Mouse (Mus musculus) megakaryocyte, embryonic 14.5 days (primary cell): ENCODE data around the gene Gm21903. TPM values are rescaled to one million over a fixed set of nuclear protein-coding genes. Genes with fewer than 3 reads are reported as not detected.
"Not testable (repeated sequence)": the region's sequence is repeated elsewhere in the genome, so short reads cannot be mapped to it uniquely, and the experiment has no call there.

Experiments
- H3K27me3 ChIP-seq: replicated peaks from 2 replicates; pipeline ENCODE3; 2012; ENCODE audit warnings: inconsistent platforms
- H3K36me3 ChIP-seq: replicated peaks from 2 replicates; pipeline ENCODE3; 2012; ENCODE audit warnings: low read length, inconsistent platforms, mixed read lengths
- H3K4me1 ChIP-seq: 2 replicates; pipeline ENCODE4 v1.6.1; 2012; ENCODE audit warnings: inconsistent platforms
- H3K4me3 ChIP-seq: replicated peaks from 2 replicates; pipeline ENCODE3; 2012; ENCODE audit warnings: moderate library complexity, mild to moderate bottlenecking, inconsistent platforms
- H3K9me3 ChIP-seq: 2 replicates; pipeline ENCODE4 v1.6.1; 2012; ENCODE audit warnings: inconsistent platforms
- FLI1 ChIP-seq: IDR thresholded peaks from 2 replicates; pipeline ENCODE4 v1.6.1; 2012; ENCODE audit warnings: low read length, inconsistent platforms, mixed read lengths
- GATA1 ChIP-seq: IDR thresholded peaks from 3 replicates; pipeline ENCODE4 v1.6.1; 2012; ENCODE audit warnings: mixed read lengths, low read length, inconsistent platforms, borderline replicate concordance
- polyA plus RNA-seq: library from polyadenylated mRNA; stranded (reverse); fragments of >175 nt; gene quantifications from 2 replicates; pipeline ENCODE4 v1.2.3, GENCODE M21; 2012; ENCODE audit warnings: low replicate concordance; ENCODE audit not compliant: insufficient read depth

The Gm21903 gene
- polyA plus RNA-seq: not detected in 2 replicates

GRCm38 (mm10) chr17:39043241-39043640 is at the start of gene Gm21903:
Gene Gm21903 (minus strand): TSS chr17:39043341.
- no peaks in the 10 kb centered on the region for H3K27me3 ChIP-seq
- no peaks in the 10 kb centered on the region for H3K9me3 ChIP-seq
- no peaks in the 10 kb centered on the region for H3K36me3 ChIP-seq
- no peak within 1 kb of the TSS for H3K4me3 ChIP-seq
- no peaks in the 10 kb centered on the region for H3K4me1 ChIP-seq
- no peak for TF ChIP-seq GATA1
- TF ChIP-seq FLI1: no peak

GRCm38 (mm10) chr17:39076937-39077336 is 33.8 kb upstream of the Gm21903 start, which contains the start of gene Esp23:
Gene Esp23 (minus strand): TSS chr17:39077037.
- TF ChIP-seq FLI1 (no peak), GATA1 (no peak)

GRCm38 (mm10) chr17:39063641-39064040 is 20.5 kb upstream of the Gm21903 start:
- H3K4me3 ChIP-seq: no peak overlapping the region
- TF ChIP-seq FLI1: no peak
- no peak for TF ChIP-seq GATA1
- no peaks in the 10 kb centered on the region for H3K36me3 ChIP-seq
- H3K9me3 ChIP-seq: peaks cover 8% of the 10 kb centered on the region
- no peaks in the 10 kb centered on the region for H3K4me1 ChIP-seq
- no peaks in the 10 kb centered on the region for H3K27me3 ChIP-seq

More at GRCm38 (mm10) chr17:39076937-39077336, 33.8 kb upstream of the Gm21903 start, which contains the start of gene Esp23:
- peaks cover 5% of the 10 kb centered on the region for H3K9me3 ChIP-seq
- H3K4me3 ChIP-seq: no peak within 1 kb of the TSS
- H3K27me3 ChIP-seq: no peaks in the 10 kb centered on the region
- H3K4me1 ChIP-seq: no peaks in the 10 kb centered on the region
- H3K36me3 ChIP-seq: no peaks in the 10 kb centered on the region

- not testable (repeated sequence) for H3K4me3 ChIP-seq, H3K27me3 ChIP-seq, H3K9me3 ChIP-seq, H3K4me1 ChIP-seq, H3K36me3 ChIP-seq
Observed at GRCm38 (mm10) chr17:39036395-39036794, 6.7 kb downstream of the Gm21903 start, which contains the start of gene Esp24. Gene Esp24 (plus strand): TSS chr17:39036695.

- peaks cover 29% of the 10 kb centered on the region for H3K9me3 ChIP-seq
- no peak overlapping the region for H3K4me3 ChIP-seq
- H3K27me3 ChIP-seq: no peaks in the 10 kb centered on the region
- TF ChIP-seq GATA1 (no peak), FLI1 (no peak)
- no peaks in the 10 kb centered on the region for H3K4me1 ChIP-seq
- H3K36me3 ChIP-seq: no peaks in the 10 kb centered on the region
Observed at GRCm38 (mm10) chr17:39017184-39017583, 26.0 kb downstream of the Gm21903 start.

- TF ChIP-seq FLI1: no peak
- TF ChIP-seq GATA1: no peak
- Histone ChIP-seq H3K27me3 (no peaks in the 10 kb centered on the region), H3K36me3 (no peaks in the 10 kb centered on the region), H3K4me3 (no peak overlapping the region), H3K9me3 (peaks cover 22% of the 10 kb centered on the region; the same call in 1 of the 2 replicates), H3K4me1 (no peaks in the 10 kb centered on the region)
Observed at GRCm38 (mm10) chr17:39010675-39011638, 32.2 kb downstream of the Gm21903 start.

- no peak overlapping the region for H3K4me3 ChIP-seq
Observed at GRCm38 (mm10) chr17:39009846-39010245, 33.3 kb downstream of the Gm21903 start.

More at GRCm38 (mm10) chr17:39009846-39010245, 33.3 kb downstream of the Gm21903 start:
- H3K36me3 ChIP-seq: no peaks in the 10 kb centered on the region
- H3K9me3 ChIP-seq: peaks cover 16% of the 10 kb centered on the region; the same call in 1 of the 2 replicates
- no peaks in the 10 kb centered on the region for H3K4me1 ChIP-seq
- TF ChIP-seq GATA1 (no peak), FLI1 (no peak)
- H3K27me3 ChIP-seq: no peaks in the 10 kb centered on the region

Other genes with a start within 250 kb of the Gm21903 start
- gene Esp24, start 6.6 kb downstream of the Gm21903 start, polyA plus RNA-seq: not detected in 2 replicates
- not detected in 2 replicates for gene Esp23, start 33.7 kb upstream of the Gm21903 start, polyA plus RNA-seq
- gene Esp22, start 52.0 kb upstream of the Gm21903 start, polyA plus RNA-seq: not detected in 2 replicates